Mouse (Mus musculus): ENCODE results near the gene Sirt6. TPM values are rescaled to one million over a fixed set of nuclear protein-coding genes. Genes with fewer than 3 reads are reported as not detected.
A peak's percentile ranks its signal among the peaks of the same experiment; 100 is the strongest.
"Not testable (repeated sequence)": the region's sequence is repeated elsewhere in the genome, so short reads cannot be mapped to it uniquely, and the experiment has no call there.

Gene Sirt6
- total RNA-seq (2014; rRNA removed; ENCODE audit: low replicate concordance) (10.9 and 24.7 TPM in 2 replicates), polyA plus RNA-seq (2015; fragmentation: Nextera tagmentation; extraction: Ambion mirVana) (16.2 and 16.6 TPM in 2 replicates)

- Histone ChIP-seq H3K4me2 (ENCODE audit: low read depth, low read length) (peak within 1 kb of the TSS; percentile 81), H3K4me3 (ENCODE audit: low read depth, low read length) (peak within 1 kb of the TSS; percentile 70), H3K36me3 (replicated peaks; ENCODE audit: control insufficient read depth, insufficient read depth, low read length) (peaks cover 4% of the 10 kb centered on the region; the same call in 1 of the 2 replicates), H3K9ac (replicated peaks; ENCODE audit: low read depth, low read length) (peak within 1 kb of the TSS; percentile 82), H3K9me3 (replicated peaks; ENCODE audit: control insufficient read depth, low read length) (no peaks in the 10 kb centered on the region), H3K27me3 (ENCODE audit: control insufficient read depth, insufficient read depth, low read length) (no peaks in the 10 kb centered on the region), H3K4me1 (ENCODE audit: control insufficient read depth, insufficient read depth) (peaks cover 11% of the 10 kb centered on the region; the same call in 1 of the 2 replicates), H3K27ac (ENCODE audit: low read depth) (peak within 1 kb of the TSS; percentile 88)
- DNase-seq (ENCODE audit: low spot score) (peak; percentile 96), ATAC-seq (ENCODE audit: insufficient read depth, low read depth) (peak; percentile 91)
- WGBS: 5% methylated on average over 40 of the region's 40 CpGs
- peak; percentile 90; the same call in 1 of the 2 replicates for TF ChIP-seq EP300 (IDR thresholded peaks at IDR 0.05; ENCODE audit: low read depth)
- no peak for TF ChIP-seq CTCF (IDR thresholded peaks at IDR 0.05; ENCODE audit: low read depth)
Observed at GRCm38 (mm10) chr10:81626994-81627835, at the start of gene Sirt6. Gene Sirt6 (minus strand): TSS chr10:81627797.

- H3K4me2 ChIP-seq (ENCODE audit: low read depth, low read length): no peak overlapping the region
- 98% methylated on average over 2 of the region's 2 CpGs for WGBS
- H3K9me3 ChIP-seq (replicated peaks; ENCODE audit: control insufficient read depth, low read length): peaks cover 40% of the 10 kb centered on the region
- no peak for TF ChIP-seq EP300 (IDR thresholded peaks at IDR 0.05; ENCODE audit: low read depth)
- no peak for TF ChIP-seq CTCF (IDR thresholded peaks at IDR 0.05; ENCODE audit: low read depth)
- H3K27ac ChIP-seq (ENCODE audit: low read depth): no peak overlapping the region
- peaks cover 17% of the 10 kb centered on the region for H3K36me3 ChIP-seq (replicated peaks; ENCODE audit: control insufficient read depth, insufficient read depth, low read length)
- ATAC-seq (ENCODE audit: insufficient read depth, low read depth) (no peak), DNase-seq (ENCODE audit: low spot score) (no peak)
- H3K4me3 ChIP-seq (ENCODE audit: low read depth, low read length): no peak overlapping the region
- H3K27me3 ChIP-seq (ENCODE audit: control insufficient read depth, insufficient read depth, low read length): no peaks in the 10 kb centered on the region
- H3K4me1 ChIP-seq (ENCODE audit: control insufficient read depth, insufficient read depth): no peaks in the 10 kb centered on the region
- H3K9ac ChIP-seq (replicated peaks; ENCODE audit: low read depth, low read length): no peak overlapping the region
Observed at GRCm38 (mm10) chr10:81656174-81656573, 28.6 kb upstream of the Sirt6 start.

GRCm38 (mm10) chr10:81655178-81655577 lies 27.6 kb upstream of the Sirt6 start:
- Histone ChIP-seq H3K9me3 (replicated peaks; ENCODE audit: control insufficient read depth, low read length) (peaks cover 36% of the 10 kb centered on the region), H3K27me3 (ENCODE audit: control insufficient read depth, insufficient read depth, low read length) (no peaks in the 10 kb centered on the region), H3K9ac (replicated peaks; ENCODE audit: low read depth, low read length) (no peak overlapping the region), H3K36me3 (replicated peaks; ENCODE audit: control insufficient read depth, insufficient read depth, low read length) (peaks cover 16% of the 10 kb centered on the region), H3K27ac (ENCODE audit: low read depth) (no peak overlapping the region), H3K4me1 (ENCODE audit: control insufficient read depth, insufficient read depth) (0 out of 2 replicates have a peak, but pooled peaks cover 2% of the 10 kb centered on the region), H3K4me2 (ENCODE audit: low read depth, low read length) (no peak overlapping the region), H3K4me3 (ENCODE audit: low read depth, low read length) (no peak overlapping the region)
- 90% methylated on average over 10 of the region's 10 CpGs for WGBS
- no peak for TF ChIP-seq CTCF (IDR thresholded peaks at IDR 0.05; ENCODE audit: low read depth)
- no peak for TF ChIP-seq EP300 (IDR thresholded peaks at IDR 0.05; ENCODE audit: low read depth)
- DNase-seq (ENCODE audit: low spot score) (no peak), ATAC-seq (ENCODE audit: insufficient read depth, low read depth) (no peak)

GRCm38 (mm10) chr10:81648803-81649775 lies 21.5 kb upstream of the Sirt6 start, which contains the start of gene Gm10778:
Gene Gm10778 (plus strand): TSS chr10:81649059.
- not testable (repeated sequence) for H3K27me3 ChIP-seq (ENCODE audit: control insufficient read depth, insufficient read depth, low read length); H3K36me3 ChIP-seq (replicated peaks; ENCODE audit: control insufficient read depth, insufficient read depth, low read length); H3K4me1 ChIP-seq (ENCODE audit: control insufficient read depth, insufficient read depth); H3K9me3 ChIP-seq (replicated peaks; ENCODE audit: control insufficient read depth, low read length)
- peak within 1 kb of the TSS; percentile 90 for H3K27ac ChIP-seq (ENCODE audit: low read depth)
- H3K4me3 ChIP-seq (ENCODE audit: low read depth, low read length): peak within 1 kb of the TSS; percentile 63
- peak within 1 kb of the TSS; percentile 58 for H3K4me2 ChIP-seq (ENCODE audit: low read depth, low read length)
- peak; percentile 85 for DNase-seq (ENCODE audit: low spot score)
- WGBS: 1% methylated on average over 26 of the region's 52 CpGs
- ATAC-seq (ENCODE audit: insufficient read depth, low read depth): peak; percentile 96
- H3K9ac ChIP-seq (replicated peaks; ENCODE audit: low read depth, low read length): peak within 1 kb of the TSS; percentile 67

DNA sequence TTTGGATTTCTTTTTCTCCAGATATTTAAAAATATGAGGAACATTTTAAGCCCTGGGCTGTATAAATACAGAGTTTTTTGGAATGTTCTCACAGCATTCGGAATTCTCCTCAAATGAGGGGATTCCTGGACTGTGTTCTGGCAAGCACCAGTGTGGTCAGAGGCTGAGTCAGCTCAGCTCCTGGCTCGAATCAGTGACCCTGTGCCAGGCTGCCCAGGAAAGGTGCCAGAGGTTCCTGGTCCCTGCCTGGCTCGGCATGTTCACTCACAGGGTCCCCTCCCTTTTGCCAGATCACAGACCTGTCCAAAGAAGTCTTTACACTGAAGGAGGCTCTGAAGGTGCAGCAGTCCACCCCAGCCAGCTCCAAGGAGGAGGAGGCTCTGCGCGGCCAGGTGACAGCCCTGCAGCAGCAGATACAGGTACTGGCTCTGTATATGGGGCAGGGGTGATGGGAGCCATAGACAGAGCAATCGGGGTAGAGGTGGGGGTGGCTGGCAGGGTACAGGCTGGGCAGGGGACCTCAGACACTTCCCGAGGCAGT lies 18.5 kb upstream of the Sirt6 start:
- H3K9me3 ChIP-seq (replicated peaks; ENCODE audit: control insufficient read depth, low read length): no peaks in the 10 kb centered on the region
- H3K27ac ChIP-seq (ENCODE audit: low read depth): no peak overlapping the region
- peaks cover 20% of the 10 kb centered on the region for H3K4me1 ChIP-seq (ENCODE audit: control insufficient read depth, insufficient read depth)
- no peak overlapping the region for H3K4me2 ChIP-seq (ENCODE audit: low read depth, low read length)
- ATAC-seq (ENCODE audit: insufficient read depth, low read depth): no peak
- 68% methylated on average over 7 of the region's 7 CpGs for WGBS
- H3K36me3 ChIP-seq (replicated peaks; ENCODE audit: control insufficient read depth, insufficient read depth, low read length): no peaks in the 10 kb centered on the region
- no peak for TF ChIP-seq CTCF (IDR thresholded peaks at IDR 0.05; ENCODE audit: low read depth)
- no peak for TF ChIP-seq EP300 (IDR thresholded peaks at IDR 0.05; ENCODE audit: low read depth)
- H3K9ac ChIP-seq (replicated peaks; ENCODE audit: low read depth, low read length): no peak overlapping the region
- H3K27me3 ChIP-seq (ENCODE audit: control insufficient read depth, insufficient read depth, low read length): no peaks in the 10 kb centered on the region
- no peak for DNase-seq (ENCODE audit: low spot score)
- no peak overlapping the region for H3K4me3 ChIP-seq (ENCODE audit: low read depth, low read length)

All from heart, postnatal 0 days (tissue).